7 mouse cellular contexts compared by ENCODE assay signal in the genomic region with DNA sequence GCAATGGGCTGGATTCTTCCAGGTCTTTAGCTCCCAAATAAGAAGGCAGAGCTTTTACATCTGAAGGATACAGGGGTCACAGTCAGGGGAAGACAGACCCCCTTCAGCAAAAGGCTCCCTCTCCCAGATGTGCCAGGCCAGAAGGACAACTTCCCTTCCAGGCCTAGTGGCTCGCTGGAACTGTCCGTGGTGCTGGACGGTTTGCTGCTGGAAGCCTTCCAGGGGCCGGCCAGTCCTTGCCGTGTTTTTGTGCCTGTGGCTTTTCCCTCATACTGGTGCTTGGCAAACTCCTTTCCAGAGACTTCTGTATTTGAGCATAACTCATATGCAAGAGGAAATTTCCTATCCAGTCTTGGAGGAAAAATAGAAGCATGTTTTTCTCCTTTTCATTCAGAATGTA. TPM values are rescaled to one million over a fixed set of nuclear protein-coding genes. Genes with fewer than 3 reads are reported as not detected.
DNase-seq lines count a peak whose midpoint lies in the region; ATAC-seq and TF ChIP-seq lines count a peak whose summit lies in the region.

No protein-coding gene starts in this region.

- TF ChIP-seq CTCF in heart, postnatal 0 days (IDR thresholded peaks at IDR 0.05; ENCODE audit: low read depth): no peak
- no peak for TF ChIP-seq CTCF in left cerebral cortex, adult 2 months (IDR thresholded peaks at IDR 0.05)

- H3K9ac ChIP-seq in midbrain, embryonic 16.5 days (ENCODE audit: low read depth, low read length): no peak overlapping the region
- H3K9ac ChIP-seq in heart, postnatal 0 days (replicated peaks; ENCODE audit: low read depth, low read length): no peak overlapping the region
- no peak overlapping the region for H3K9ac ChIP-seq in midbrain, embryonic 13.5 days (replicated peaks)

- no peak for TF ChIP-seq EP300 in heart, postnatal 0 days (IDR thresholded peaks at IDR 0.05; ENCODE audit: low read depth)

- H3K27me3 ChIP-seq in midbrain, embryonic 10.5 days (ENCODE audit: low read depth, poor library complexity, severe bottlenecking): peaks cover 69% of the 10 kb centered on the region
- peaks cover 52% of the 10 kb centered on the region for H3K27me3 ChIP-seq in midbrain, embryonic 16.5 days (ENCODE audit: control insufficient read depth, insufficient read depth, low read depth, low read length)
- peaks cover 51% of the 10 kb centered on the region for H3K27me3 ChIP-seq in heart, postnatal 0 days (ENCODE audit: control insufficient read depth, insufficient read depth, low read length)
- peaks cover 57% of the 10 kb centered on the region for H3K27me3 ChIP-seq in midbrain, embryonic 13.5 days

- no peak overlapping the region for H3K27ac ChIP-seq in midbrain, embryonic 10.5 days (replicated peaks)
- H3K27ac ChIP-seq in midbrain, embryonic 16.5 days (ENCODE audit: low read length): no peak overlapping the region
- H3K27ac ChIP-seq in heart, postnatal 0 days (ENCODE audit: low read depth): no peak overlapping the region
- no peak overlapping the region for H3K27ac ChIP-seq in left cerebral cortex, adult 2 months
- H3K27ac ChIP-seq in midbrain, embryonic 13.5 days: no peak overlapping the region

- ATAC-seq in midbrain, embryonic 16.5 days: no peak
- ATAC-seq in heart, postnatal 0 days (ENCODE audit: insufficient read depth, low read depth): no peak
- no peak for ATAC-seq in midbrain, embryonic 13.5 days

- H3K9me3 ChIP-seq in midbrain, embryonic 10.5 days (replicated peaks): no peaks in the 10 kb centered on the region
- no peaks in the 10 kb centered on the region for H3K9me3 ChIP-seq in midbrain, embryonic 16.5 days (replicated peaks; ENCODE audit: control insufficient read depth, low read length, poor library complexity, severe bottlenecking)
- H3K9me3 ChIP-seq in heart, postnatal 0 days (replicated peaks; ENCODE audit: control insufficient read depth, low read length): no peaks in the 10 kb centered on the region
- H3K9me3 ChIP-seq in midbrain, embryonic 13.5 days: no peaks in the 10 kb centered on the region

- H3K4me3 ChIP-seq in midbrain, embryonic 10.5 days: no peak overlapping the region
- no peak overlapping the region for H3K4me3 ChIP-seq in midbrain, embryonic 16.5 days (ENCODE audit: low read depth, low read length)
- H3K4me3 ChIP-seq in heart, postnatal 0 days (ENCODE audit: low read depth, low read length): no peak overlapping the region
- no peak overlapping the region for H3K4me3 ChIP-seq in left cerebral cortex, adult 2 months
- no peak overlapping the region for H3K4me3 ChIP-seq in midbrain, embryonic 13.5 days (replicated peaks)

- H3K36me3 ChIP-seq in midbrain, embryonic 10.5 days: no peaks in the 10 kb centered on the region
- H3K36me3 ChIP-seq in midbrain, embryonic 16.5 days (ENCODE audit: control insufficient read depth, insufficient read depth, low read length): no peaks in the 10 kb centered on the region
- no peaks in the 10 kb centered on the region for H3K36me3 ChIP-seq in heart, postnatal 0 days (replicated peaks; ENCODE audit: control insufficient read depth, insufficient read depth, low read length)
- H3K36me3 ChIP-seq in midbrain, embryonic 13.5 days: no peaks in the 10 kb centered on the region

- intact Hi-C loops in left cerebral cortex, adult 2 months (cut with DNase I): no loop called here

- H3K4me1 ChIP-seq in midbrain, embryonic 10.5 days: peaks cover 31% of the 10 kb centered on the region
- H3K4me1 ChIP-seq in midbrain, embryonic 16.5 days (ENCODE audit: control insufficient read depth, insufficient read depth, low read length): peaks cover 19% of the 10 kb centered on the region
- H3K4me1 ChIP-seq in heart, postnatal 0 days (ENCODE audit: control insufficient read depth, insufficient read depth): no peaks in the 10 kb centered on the region
- peaks cover 30% of the 10 kb centered on the region for H3K4me1 ChIP-seq in midbrain, embryonic 13.5 days (replicated peaks)

- H3K4me2 ChIP-seq in midbrain, embryonic 16.5 days (ENCODE audit: low read length): no peak overlapping the region
- H3K4me2 ChIP-seq in heart, postnatal 0 days (ENCODE audit: low read depth, low read length): no peak overlapping the region
- H3K4me2 ChIP-seq in midbrain, embryonic 13.5 days (replicated peaks): no peak overlapping the region

- 12% methylated on average over 5 of the region's 5 CpGs for WGBS in midbrain, embryonic 10.5 days
- WGBS in midbrain, embryonic 16.5 days: 9% methylated on average over 5 of the region's 5 CpGs
- WGBS in heart, postnatal 0 days: under 1% methylated on average over 5 of the region's 5 CpGs
- 8% methylated on average over 5 of the region's 5 CpGs for WGBS in midbrain, embryonic 13.5 days

- peak; percentile 41 for DNase-seq in midbrain, embryonic 10.5 days (ENCODE audit: low spot score)
- DNase-seq in adrenal gland, postnatal 25 days: peak; percentile 79
- peak; percentile 50 for DNase-seq in heart, postnatal 0 days (ENCODE audit: low spot score)
- peak; percentile 67 for DNase-seq in mesoderm, embryonic 11.5 days (ENCODE audit: low read depth, low spot score)
- no peak for DNase-seq in left cerebral cortex, adult 2 months (ENCODE audit: extremely low spot score in 1 of 2, low spot score in 2 of 2)

RNA-seq across cellular contexts. Expression of a gene that starts 1.8 kb away (rescaled TPM):
- 0.07 and 0.10 TPM in 2 replicates for polyA plus RNA-seq in midbrain, embryonic 10.5 days (2016; fragmentation: Nextera tagmentation; extraction: Ambion mirVana)
- 0.75 and 0.90 TPM in 2 replicates for polyA plus RNA-seq in midbrain, embryonic 16.5 days (2015; fragmentation: Nextera tagmentation; extraction: Ambion mirVana)
- total RNA-seq in adrenal gland, postnatal 25 days (2021): not detected in 2 replicates
- total RNA-seq in heart, postnatal 0 days (2014; rRNA removed; ENCODE audit: low replicate concordance): not detected in 2 replicates
- polyA plus RNA-seq in heart, postnatal 0 days (2015; fragmentation: Nextera tagmentation; extraction: Ambion mirVana): 0.10 TPM in 1 of 2 replicates, not detected in the other
- 1 to 10 TPM in 1 of 2 experiments, under 1 TPM in 1; 0.25 to 1.4 TPM for total RNA-seq in left cerebral cortex, adult 2 months (2021)
- 0.40 and 0.44 TPM in 2 replicates for polyA plus RNA-seq in midbrain, embryonic 13.5 days (2015; fragmentation: Nextera tagmentation; extraction: Ambion mirVana)

RNA-seq across cellular contexts. Expression of a gene that starts 3.0 kb away (rescaled TPM):
- polyA plus RNA-seq in midbrain, embryonic 10.5 days (2016; fragmentation: Nextera tagmentation; extraction: Ambion mirVana): 0.41 and 0.77 TPM in 2 replicates
- 2.7 and 3.6 TPM in 2 replicates for polyA plus RNA-seq in midbrain, embryonic 16.5 days (2015; fragmentation: Nextera tagmentation; extraction: Ambion mirVana)
- not detected in 2 replicates for total RNA-seq in adrenal gland, postnatal 25 days (2021)
- total RNA-seq in heart, postnatal 0 days (2014; rRNA removed; ENCODE audit: low replicate concordance): 0.08 and 0.15 TPM in 2 replicates
- polyA plus RNA-seq in heart, postnatal 0 days (2015; fragmentation: Nextera tagmentation; extraction: Ambion mirVana): 0.21 TPM in 1 of 2 replicates, not detected in the other
- total RNA-seq in left cerebral cortex, adult 2 months (2021): 1 to 10 TPM in 1 of 2 experiments, under 1 TPM in 1; 0.77 to 1.1 TPM
- polyA plus RNA-seq in midbrain, embryonic 13.5 days (2015; fragmentation: Nextera tagmentation; extraction: Ambion mirVana): 1.4 and 1.5 TPM in 2 replicates

RNA-seq across cellular contexts. Expression of a gene that starts 45.7 kb away (rescaled TPM):
- polyA plus RNA-seq in midbrain, embryonic 10.5 days (2016; fragmentation: Nextera tagmentation; extraction: Ambion mirVana): 26.0 and 27.8 TPM in 2 replicates
- 26.6 and 30.3 TPM in 2 replicates for polyA plus RNA-seq in midbrain, embryonic 16.5 days (2015; fragmentation: Nextera tagmentation; extraction: Ambion mirVana)
- total RNA-seq in adrenal gland, postnatal 25 days (2021): 14.5 and 14.6 TPM in 2 replicates
- total RNA-seq in heart, postnatal 0 days (2014; rRNA removed; ENCODE audit: low replicate concordance): 2.7 and 5.5 TPM in 2 replicates
- polyA plus RNA-seq in heart, postnatal 0 days (2015; fragmentation: Nextera tagmentation; extraction: Ambion mirVana): 5.2 and 6.2 TPM in 2 replicates
- 10 to 100 TPM; 21.5 to 23.3 TPM for total RNA-seq in left cerebral cortex, adult 2 months (2021)
- 32.4 and 33.8 TPM in 2 replicates for polyA plus RNA-seq in midbrain, embryonic 13.5 days (2015; fragmentation: Nextera tagmentation; extraction: Ambion mirVana)

Comparison
In these comparisons a context has a peak if more than half of its experiments do, and no peak if none do; other contexts are left out.
1. DNase-seq: peak in midbrain, embryonic 10.5 days (single experiment), adrenal gland, postnatal 25 days (single experiment), heart, postnatal 0 days (single experiment) and mesoderm, embryonic 11.5 days (single experiment); none in left cerebral cortex, adult 2 months (0 of 2).